Mouse (Mus musculus) liver, postnatal 0 days (tissue): ENCODE results near the gene Gm5460.

Source experiments
- CTCF ChIP-seq: sonication (generic); IDR thresholded peaks from 2 replicates; pipeline ENCODE4 v1.5.1; 2016; ENCODE audit warnings: antibody characterized with exemption, low read depth
- EP300 ChIP-seq: IDR thresholded peaks from 2 replicates; pipeline ENCODE4 v1.6.1; 2016; ENCODE audit warnings: antibody characterized with exemption, low read depth, mild to moderate bottlenecking

- TF ChIP-seq CTCF = no peak
- TF ChIP-seq EP300 = no peak
These were observed 22.9 kb upstream of the Gm5460 start for GRCm38 (mm10) chr14:33993521-33994289.
